Mouse (Mus musculus) erythroblast, embryonic 14.5 days (primary cell): ENCODE measurements around the gene Cd55b.

Source experiments
- GATA1 ChIP-seq: IDR thresholded peaks from 2 replicates; pipeline ENCODE4 v1.6.1; 2012; ENCODE audit warnings: low read length, inconsistent platforms, mixed read lengths
- TAL1 ChIP-seq: IDR thresholded peaks from 3 replicates; pipeline ENCODE4 v1.6.1; 2012; ENCODE audit warnings: low read length, inconsistent platforms, mixed read lengths

DNA sequence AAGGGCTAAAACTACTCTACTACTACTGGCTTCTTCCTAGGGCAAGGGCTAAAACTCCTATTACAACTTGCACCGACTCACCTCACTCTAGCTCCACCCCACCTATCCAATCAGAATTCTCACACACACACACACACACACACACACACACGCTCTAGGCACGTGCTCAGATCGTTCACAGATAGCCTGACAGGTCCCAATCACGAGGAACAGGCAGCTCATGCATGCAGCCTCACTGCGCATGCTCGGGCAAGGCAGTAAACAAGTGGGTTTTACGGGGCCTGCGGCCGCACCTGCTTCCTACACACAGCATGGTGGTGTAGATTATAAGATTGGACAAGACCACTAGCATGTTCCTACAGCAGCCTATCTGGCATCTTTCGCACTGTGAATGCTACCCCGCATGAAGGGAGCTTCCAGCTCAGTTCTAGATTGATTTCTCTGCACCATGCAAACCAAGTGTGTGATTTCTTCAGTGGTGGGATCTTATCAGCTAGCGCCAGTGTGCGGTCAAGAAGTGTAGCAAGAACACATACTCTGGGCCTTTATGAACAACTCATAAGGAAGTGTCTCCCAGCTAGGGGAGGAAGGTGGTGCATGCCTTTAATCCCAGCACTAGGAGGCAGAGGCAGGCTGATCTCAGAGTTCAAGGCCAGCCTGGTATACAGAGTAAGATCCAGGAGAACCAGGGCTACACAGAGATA, 44.9 kb downstream of the Cd55b start:
- TF ChIP-seq GATA1 (no peak), TAL1 (no peak)
